Mouse (Mus musculus): ENCODE measurements at regions not wholly inside any gene's neighbourhood (a gene's known extent, or its start where the extent isn't known, plus 50 kb on each side); places are given as distances from the start of the nearest gene placed in this dataset.

GRCm38 (mm10) chr13:63985086-63985485 lies 103.9 kb downstream of the Hsd17b3 start:
- no peak for DNase-seq (ENCODE audit: low spot score)
- Histone ChIP-seq H3K4me3 (replicated peaks; ENCODE audit: low read length) (no peak overlapping the region), H3K4me1 (ENCODE audit: control insufficient read depth, insufficient read depth, low read length) (peaks cover 34% of the 10 kb centered on the region), H3K9me3 (ENCODE audit: control insufficient read depth, low read length) (no peaks in the 10 kb centered on the region), H3K4me2 (replicated peaks; ENCODE audit: low read depth, low read length, severe bottlenecking) (no peak overlapping the region), H3K9ac (ENCODE audit: low read depth, low read length, severe bottlenecking) (no peak overlapping the region), H3K36me3 (ENCODE audit: control insufficient read depth, insufficient read depth, low read length) (no peaks in the 10 kb centered on the region), H3K27ac (replicated peaks; ENCODE audit: low read depth, low read length) (no peak overlapping the region), H3K27me3 (ENCODE audit: control insufficient read depth, insufficient read depth, low read length) (no peaks in the 10 kb centered on the region)
- TF ChIP-seq POLR2A (IDR thresholded peaks at IDR 0.05; ENCODE audit: borderline replicate concordance, extremely low read depth, insufficient read depth, insufficient read length), result no peak
- ATAC-seq (ENCODE audit: low FRiP score, low read depth), result no peak
- 64% methylated on average over 5 of the region's 5 CpGs for WGBS

GRCm38 (mm10) chr13:63980012-63980691 lies 108.9 kb downstream of the Hsd17b3 start:
- Histone ChIP-seq H3K4me2 (replicated peaks; ENCODE audit: low read depth, low read length, severe bottlenecking) (no peak overlapping the region), H3K4me3 (replicated peaks; ENCODE audit: low read length) (no peak overlapping the region), H3K9ac (ENCODE audit: low read depth, low read length, severe bottlenecking) (0 out of 2 replicates have a peak overlapping the region, but pooled peaks have one; percentile 12), H3K4me1 (ENCODE audit: control insufficient read depth, insufficient read depth, low read length) (peaks cover 17% of the 10 kb centered on the region), H3K9me3 (ENCODE audit: control insufficient read depth, low read length) (no peaks in the 10 kb centered on the region), H3K27ac (replicated peaks; ENCODE audit: low read depth, low read length) (peak overlapping the region; percentile 63; the same call in 1 of the 2 replicates), H3K27me3 (ENCODE audit: control insufficient read depth, insufficient read depth, low read length) (no peaks in the 10 kb centered on the region), H3K36me3 (ENCODE audit: control insufficient read depth, insufficient read depth, low read length) (no peaks in the 10 kb centered on the region)
- WGBS, result 22% methylated on average over 7 of the region's 7 CpGs
- ATAC-seq (ENCODE audit: low FRiP score, low read depth) (peak; percentile 84), DNase-seq (ENCODE audit: low spot score) (peak; percentile 11)
- TF ChIP-seq POLR2A (IDR thresholded peaks at IDR 0.05; ENCODE audit: borderline replicate concordance, extremely low read depth, insufficient read depth, insufficient read length), result no peak

GRCm38 (mm10) chr13:63979581-63979980 lies 109.4 kb downstream of the Hsd17b3 start:
- Histone ChIP-seq H3K4me3 (replicated peaks; ENCODE audit: low read length) (no peak overlapping the region), H3K4me1 (ENCODE audit: control insufficient read depth, insufficient read depth, low read length) (peaks cover 15% of the 10 kb centered on the region), H3K4me2 (replicated peaks; ENCODE audit: low read depth, low read length, severe bottlenecking) (no peak overlapping the region), H3K27ac (replicated peaks; ENCODE audit: low read depth, low read length) (0 out of 2 replicates have a peak overlapping the region, but pooled peaks have one; percentile 33), H3K9ac (ENCODE audit: low read depth, low read length, severe bottlenecking) (no peak overlapping the region), H3K9me3 (ENCODE audit: control insufficient read depth, low read length) (no peaks in the 10 kb centered on the region), H3K36me3 (ENCODE audit: control insufficient read depth, insufficient read depth, low read length) (no peaks in the 10 kb centered on the region), H3K27me3 (ENCODE audit: control insufficient read depth, insufficient read depth, low read length) (no peaks in the 10 kb centered on the region)
- 22% methylated on average over 1 of the region's 1 CpGs for WGBS
- ATAC-seq (ENCODE audit: low FRiP score, low read depth) (no peak), DNase-seq (ENCODE audit: low spot score) (no peak)
- no peak for TF ChIP-seq POLR2A (IDR thresholded peaks at IDR 0.05; ENCODE audit: borderline replicate concordance, extremely low read depth, insufficient read depth, insufficient read length)

- no peak for TF ChIP-seq POLR2A (IDR thresholded peaks at IDR 0.05; ENCODE audit: borderline replicate concordance, extremely low read depth, insufficient read depth, insufficient read length)
- 26% methylated on average over 2 of the region's 2 CpGs for WGBS
- no peak for ATAC-seq (ENCODE audit: low FRiP score, low read depth)
Observed at GRCm38 (mm10) chr13:63969907-63970306, 119.1 kb downstream of the Hsd17b3 start.

GRCm38 (mm10) chr13:63968623-63969022 lies 120.4 kb downstream of the Hsd17b3 start:
- H3K9me3 ChIP-seq (ENCODE audit: control insufficient read depth, low read length), result no peaks in the 10 kb centered on the region
- H3K27ac ChIP-seq (replicated peaks; ENCODE audit: low read depth, low read length), result no peak overlapping the region
- no peak overlapping the region for H3K4me3 ChIP-seq (replicated peaks; ENCODE audit: low read length)
- H3K36me3 ChIP-seq (ENCODE audit: control insufficient read depth, insufficient read depth, low read length), result no peaks in the 10 kb centered on the region
- no peaks in the 10 kb centered on the region for H3K27me3 ChIP-seq (ENCODE audit: control insufficient read depth, insufficient read depth, low read length)
- ATAC-seq (ENCODE audit: low FRiP score, low read depth) (no peak), DNase-seq (ENCODE audit: low spot score) (no peak)
- H3K4me2 ChIP-seq (replicated peaks; ENCODE audit: low read depth, low read length, severe bottlenecking), result no peak overlapping the region
- 35% methylated on average over 3 of the region's 3 CpGs for WGBS
- no peak for TF ChIP-seq POLR2A (IDR thresholded peaks at IDR 0.05; ENCODE audit: borderline replicate concordance, extremely low read depth, insufficient read depth, insufficient read length)
- 0 out of 2 replicates have a peak, but pooled peaks cover 4% of the 10 kb centered on the region for H3K4me1 ChIP-seq (ENCODE audit: control insufficient read depth, insufficient read depth, low read length)
- no peak overlapping the region for H3K9ac ChIP-seq (ENCODE audit: low read depth, low read length, severe bottlenecking)

More at GRCm38 (mm10) chr13:63969907-63970306, 119.1 kb downstream of the Hsd17b3 start:
- H3K4me1 ChIP-seq (ENCODE audit: control insufficient read depth, insufficient read depth, low read length), result 0 out of 2 replicates have a peak, but pooled peaks cover 4% of the 10 kb centered on the region
- H3K36me3 ChIP-seq (ENCODE audit: control insufficient read depth, insufficient read depth, low read length), result no peaks in the 10 kb centered on the region
- no peaks in the 10 kb centered on the region for H3K27me3 ChIP-seq (ENCODE audit: control insufficient read depth, insufficient read depth, low read length)
- H3K9ac ChIP-seq (ENCODE audit: low read depth, low read length, severe bottlenecking), result no peak overlapping the region
- no peak overlapping the region for H3K27ac ChIP-seq (replicated peaks; ENCODE audit: low read depth, low read length)
- H3K4me2 ChIP-seq (replicated peaks; ENCODE audit: low read depth, low read length, severe bottlenecking), result no peak overlapping the region
- H3K4me3 ChIP-seq (replicated peaks; ENCODE audit: low read length), result no peak overlapping the region
- H3K9me3 ChIP-seq (ENCODE audit: control insufficient read depth, low read length), result no peaks in the 10 kb centered on the region
- DNase-seq (ENCODE audit: low spot score), result peak; percentile 20
